Mouse (Mus musculus) G1E-ER4 (cell line): ENCODE measurements around the gene Gstt2. TPM values are rescaled to one million over a fixed set of nuclear protein-coding genes. Genes with fewer than 3 reads are reported as not detected.

Source experiments
- GATA1 ChIP-seq: IDR thresholded peaks from one replicate; pipeline ENCODE4 v1.8.0; 2012; ENCODE audit warnings: low read length, inconsistent platforms
- polyA plus RNA-seq: library from polyadenylated mRNA; stranded (reverse); fragments of >175 nt; gene quantifications from 2 replicates; pipeline ENCODE4 v1.2.3, GENCODE M21; 2012

The Gstt2 gene
- polyA plus RNA-seq, 1 experiment, result 7.3 TPM

GRCm38 (mm10) chr10:75839092-75839491 lies 1.9 kb upstream of the Gstt2 start:
- no peak for TF ChIP-seq GATA1

- no peak for TF ChIP-seq GATA1
These were observed 1.3 kb downstream of the Gstt2 start for GRCm38 (mm10) chr10:75835761-75836531.

DNA sequence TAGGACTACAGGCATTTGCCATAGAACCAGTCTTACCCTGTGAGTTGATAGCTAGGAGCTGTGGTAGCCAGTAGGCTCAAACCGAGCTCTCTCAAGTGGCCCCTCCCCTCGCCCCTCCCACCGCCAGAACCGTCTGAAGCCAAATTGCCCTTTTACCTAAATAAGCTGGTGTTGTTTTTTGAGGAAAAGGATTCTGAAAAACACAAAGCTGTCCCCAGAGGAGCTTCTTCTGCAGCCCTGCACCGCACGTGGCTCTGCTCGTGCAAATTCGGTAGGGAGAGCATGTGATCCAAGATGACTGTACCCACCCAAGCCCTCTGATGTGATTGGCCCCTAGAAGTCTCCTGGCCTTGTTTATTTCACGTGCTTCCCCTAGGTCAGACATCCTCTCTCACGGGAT lies 1.9 kb downstream of the Gstt2 start:
- TF ChIP-seq GATA1, result no peak

DNA sequence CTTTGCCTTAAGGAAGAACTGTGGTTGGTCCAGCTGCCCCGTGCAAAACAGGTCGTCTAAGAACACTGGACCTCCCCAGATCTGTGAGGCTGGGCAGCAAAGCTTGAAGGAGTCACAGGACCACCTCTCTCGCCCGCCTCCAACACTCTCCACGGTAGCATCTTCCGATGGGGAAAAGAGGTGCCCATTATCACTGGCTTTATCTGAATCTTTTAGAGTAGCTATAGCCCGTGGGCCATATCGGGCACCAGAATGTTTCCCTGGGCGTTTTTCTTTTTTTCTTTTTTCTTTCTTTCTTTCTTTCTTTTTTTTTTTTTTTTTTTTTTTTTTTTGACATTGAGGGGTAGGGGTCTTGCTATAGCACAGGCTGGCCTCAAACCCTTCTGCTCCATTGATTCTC lies 2.5 kb downstream of the Gstt2 start:
- TF ChIP-seq GATA1, result no peak

DNA sequence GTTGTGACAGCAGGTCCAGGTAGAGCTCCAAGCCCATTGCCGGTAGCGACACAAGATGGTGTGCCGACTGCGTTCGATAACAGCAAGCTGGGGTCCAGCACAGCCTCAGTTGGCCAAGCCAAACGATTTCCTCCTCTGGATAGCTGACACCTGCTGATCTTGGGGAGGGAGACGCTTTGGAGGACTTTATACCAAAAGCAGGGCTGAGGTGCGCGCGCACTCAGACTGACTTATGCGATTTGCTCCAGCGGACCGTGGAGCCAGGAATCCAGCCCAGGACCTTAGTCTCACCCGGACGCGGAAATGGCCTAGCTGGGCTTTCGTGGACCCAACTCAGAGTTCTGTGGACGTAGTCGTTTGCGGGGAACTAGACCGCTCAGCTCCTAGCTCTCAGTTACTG lies 3.0 kb downstream of the Gstt2 start:
- TF ChIP-seq GATA1, result no peak

DNA sequence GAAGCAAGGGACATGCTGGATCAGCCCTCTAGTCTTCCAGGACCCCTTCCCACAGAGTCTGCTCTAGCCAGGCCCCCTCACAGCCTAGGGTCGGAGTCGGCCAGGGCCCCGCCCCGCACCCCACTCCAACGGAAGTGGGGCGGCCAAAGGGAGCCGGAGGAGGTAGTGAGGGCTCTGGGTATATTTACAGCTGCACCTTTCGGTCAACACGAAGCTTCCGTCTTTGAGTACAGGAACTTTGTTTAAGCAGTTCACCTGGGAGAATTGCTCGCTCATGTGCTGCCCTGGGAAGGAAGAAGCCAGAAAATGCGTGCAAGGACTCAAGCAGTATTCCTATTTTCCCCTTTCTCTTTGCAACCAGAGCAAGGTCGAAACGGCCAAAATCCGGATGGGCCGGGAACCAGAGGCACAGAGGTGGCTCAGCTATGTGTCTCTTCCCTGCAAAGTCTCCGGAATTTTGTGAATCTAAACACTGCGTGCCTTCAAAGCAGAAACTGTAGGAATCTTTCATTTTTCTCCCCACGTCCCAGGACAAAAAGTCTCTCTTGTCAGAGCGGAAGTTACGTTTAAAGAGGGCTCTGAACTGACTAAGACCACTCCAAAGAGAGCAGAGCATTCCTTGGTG lies 3.7 kb downstream of the Gstt2 start:
- no peak for TF ChIP-seq GATA1

DNA sequence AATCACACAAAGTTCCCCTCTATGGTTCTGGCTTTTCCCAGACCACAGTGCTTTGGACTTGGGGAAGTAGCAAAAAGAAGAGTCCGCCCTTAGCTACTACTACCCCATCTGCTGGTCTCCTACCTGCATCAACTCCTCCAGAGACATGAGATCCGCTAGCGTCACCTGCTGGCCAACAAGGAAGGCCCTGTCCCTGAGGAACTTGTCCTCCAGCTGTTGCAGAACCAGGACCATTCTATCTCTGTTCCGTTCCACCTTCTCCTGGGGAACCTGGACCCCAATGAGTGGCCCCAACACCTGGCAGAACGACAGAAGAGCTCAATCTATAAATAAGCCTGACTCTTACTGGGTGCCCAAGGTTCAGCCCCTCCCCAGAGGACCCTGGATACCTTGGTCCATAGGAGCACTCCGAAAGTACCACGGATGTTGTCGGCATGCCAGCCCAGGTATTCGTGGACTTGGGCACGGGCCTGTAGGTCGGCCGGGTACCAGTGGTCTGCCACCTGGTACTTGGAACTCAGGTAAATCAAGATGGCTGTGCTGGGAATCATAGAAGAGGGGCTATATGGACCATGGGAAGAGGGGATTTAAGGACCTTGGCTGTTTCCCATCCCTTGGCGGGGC lies 4.8 kb downstream of the Gstt2 start:
- TF ChIP-seq GATA1, result no peak

DNA sequence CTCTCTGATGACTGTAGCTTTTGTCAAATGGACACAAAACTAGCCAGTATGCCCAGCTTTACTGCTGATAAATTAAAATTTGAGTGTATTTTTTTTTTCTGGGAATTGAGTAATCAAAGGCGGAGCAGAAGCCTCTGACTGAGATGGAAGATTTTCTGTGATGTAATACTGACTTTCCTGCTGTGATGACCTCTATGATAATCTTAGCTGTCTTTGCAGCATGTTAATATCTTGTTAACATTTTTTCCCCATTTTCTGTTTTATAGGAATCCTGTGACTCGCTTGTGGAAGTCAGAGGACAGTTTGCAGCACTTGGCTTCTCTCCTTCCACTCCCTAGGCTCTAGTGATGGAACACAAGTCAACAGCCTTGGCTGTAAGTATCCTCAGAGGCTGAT lies 7.0 kb downstream of the Gstt2 start:
- no peak for TF ChIP-seq GATA1

DNA sequence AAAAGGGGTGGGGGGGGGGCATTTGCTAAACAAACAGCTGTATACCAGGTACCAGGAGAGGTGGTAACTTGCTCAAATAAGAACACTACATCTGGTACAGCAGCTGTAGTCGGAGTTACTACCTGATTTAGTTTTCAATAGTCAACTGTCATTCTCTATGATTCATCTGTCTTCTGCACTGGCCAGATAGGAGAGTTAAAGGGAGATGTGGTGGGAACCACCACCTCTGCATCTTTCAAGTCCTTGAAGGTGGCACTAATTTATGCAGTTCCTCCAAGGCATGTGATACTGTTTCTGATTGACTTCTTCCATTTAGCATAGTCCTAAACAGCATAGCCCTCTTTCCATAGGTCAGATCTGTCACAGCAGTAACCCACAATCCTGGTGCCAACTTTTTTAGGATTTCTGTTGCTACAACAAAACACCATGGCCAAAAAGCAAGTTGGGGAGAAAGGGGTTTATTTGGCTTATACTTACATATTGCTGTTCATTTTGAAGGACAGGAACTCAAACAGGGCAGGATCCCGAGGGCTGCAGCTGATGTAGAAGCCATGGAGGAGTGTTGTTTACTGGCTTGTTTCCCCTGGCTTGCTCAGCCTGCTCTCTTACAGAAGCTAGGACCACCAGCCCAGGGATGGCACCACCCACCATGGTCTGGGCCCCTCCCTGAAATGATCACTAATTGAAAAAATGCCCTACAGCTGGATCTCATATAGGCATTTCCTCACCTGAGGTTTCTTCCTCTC lies 7.5 kb downstream of the Gstt2 start:
- TF ChIP-seq GATA1, result no peak

DNA sequence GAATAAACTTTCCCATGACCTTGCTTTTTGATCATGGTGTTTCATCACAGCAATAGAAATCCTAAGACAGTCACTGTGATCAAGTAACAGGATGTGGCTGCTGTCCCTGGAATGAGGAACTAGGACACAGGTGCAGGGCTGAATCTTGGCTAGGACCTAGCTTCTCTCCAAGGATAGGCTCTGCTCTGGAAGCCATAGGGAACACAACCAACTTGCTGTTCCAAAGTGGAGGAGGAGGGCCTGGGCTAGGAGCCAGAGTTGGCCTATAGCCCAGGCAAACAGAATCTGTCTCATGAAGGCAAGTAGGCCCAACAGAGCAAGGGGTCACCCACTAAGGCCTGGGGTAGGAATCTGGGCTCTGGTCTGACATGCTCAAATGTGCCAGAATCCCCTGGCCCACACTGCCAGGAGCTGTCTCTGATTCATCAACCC lies 8.7 kb downstream of the Gstt2 start:
- no peak for TF ChIP-seq GATA1

GRCm38 (mm10) chr10:75827668-75828360 lies 9.4 kb downstream of the Gstt2 start:
- no peak for TF ChIP-seq GATA1

DNA sequence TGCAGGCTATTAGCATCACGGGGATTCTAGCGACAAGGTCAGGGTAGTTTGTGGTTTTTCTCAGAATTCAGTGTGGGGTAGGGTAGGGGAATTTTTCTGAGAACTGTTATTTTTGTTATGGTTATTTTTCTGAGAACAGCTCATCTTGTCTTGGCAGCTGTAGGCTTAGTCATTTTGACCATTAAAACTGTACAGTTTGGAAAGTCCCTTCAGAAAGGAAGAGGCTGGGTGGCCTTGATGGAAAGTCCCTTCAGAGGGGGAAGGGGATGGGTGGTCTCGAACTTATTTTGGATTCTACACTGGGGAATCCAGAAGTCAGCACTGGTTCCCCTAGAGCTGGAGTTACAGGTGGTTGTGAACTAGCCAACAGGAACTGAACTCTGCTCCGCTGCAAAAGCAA lies 12.7 kb downstream of the Gstt2 start:
- TF ChIP-seq GATA1, result no peak

- TF ChIP-seq GATA1, result no peak
These were observed 13.4 kb downstream of the Gstt2 start for GRCm38 (mm10) chr10:75823782-75824181.

DNA sequence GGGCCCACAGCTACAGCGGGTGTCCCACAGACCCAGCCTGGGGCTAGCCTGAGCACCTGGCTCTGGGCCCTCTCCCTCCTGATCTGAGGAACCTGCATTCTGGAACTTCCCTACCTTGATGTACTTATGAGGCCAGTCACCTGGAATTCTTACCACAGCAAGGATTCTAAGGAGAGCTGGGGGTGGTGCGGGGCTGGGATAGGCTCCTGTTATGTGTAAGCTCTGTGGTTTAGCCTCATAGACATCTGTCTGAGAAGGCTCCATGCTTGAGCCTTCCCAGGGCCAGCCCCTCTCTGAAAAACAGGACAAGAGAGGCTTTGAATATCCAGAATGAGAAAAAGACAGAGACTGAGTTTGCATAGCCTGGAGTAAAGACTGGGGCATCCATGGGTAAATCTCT lies 14.8 kb downstream of the Gstt2 start, which contains the start of gene Gstt4:
Gstt4 (minus strand) TSS at position 101 of the 400 bp plus-strand sequence.
- no peak for TF ChIP-seq GATA1

GRCm38 (mm10) chr10:75819882-75820281 lies 17.3 kb downstream of the Gstt2 start:
- TF ChIP-seq GATA1, result no peak
